Mouse (Mus musculus): ENCODE results near the gene Rufy4. TPM values are rescaled to one million over a fixed set of nuclear protein-coding genes. Genes with fewer than 3 reads are reported as not detected.

Gene Rufy4
- total RNA-seq, 2 experiments from 2014 or later, result 1.3 to 2.0 TPM

DNA sequence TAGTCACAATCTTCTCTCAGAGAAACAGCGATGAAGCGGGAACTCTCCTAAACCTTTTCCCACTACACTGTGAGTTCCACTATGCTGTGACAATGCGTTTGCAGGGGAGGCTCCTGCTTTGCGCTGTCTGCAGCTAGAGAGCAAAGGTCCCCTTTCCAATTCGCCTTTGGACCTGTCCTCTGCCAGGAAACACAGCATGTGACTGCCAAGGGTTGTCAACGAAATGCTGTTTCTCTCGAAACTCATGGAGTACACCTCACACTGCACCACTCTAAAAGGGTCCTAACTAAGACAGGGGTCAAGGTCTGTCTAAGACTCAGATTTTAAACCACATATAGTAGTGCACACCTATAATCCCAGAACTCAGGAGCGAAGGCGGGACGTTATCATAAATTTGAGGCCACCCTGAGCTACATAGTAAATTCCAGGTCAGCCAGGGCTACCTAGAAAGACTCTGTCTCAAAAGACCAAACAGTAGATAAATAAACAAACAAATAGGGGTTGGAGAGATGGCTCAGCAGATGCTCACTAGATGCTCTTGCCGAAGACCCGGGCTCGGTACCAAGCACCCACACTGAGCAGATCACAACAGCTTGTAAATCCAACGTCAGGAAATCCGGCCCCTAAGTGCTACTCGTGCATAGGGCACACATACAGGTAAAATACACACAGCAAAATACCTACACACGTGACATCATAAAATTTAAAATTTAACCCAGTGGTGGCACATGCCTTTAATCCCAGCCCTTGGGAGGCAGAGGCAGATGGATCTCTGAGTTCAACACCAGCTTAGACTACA lies 71.5 kb downstream of the Rufy4 start:
- no peak for DNase-seq (ENCODE audit: low spot score in 2 of 2)

Other genes starting within 250 kb of the Rufy4 start
- gene Tns1, start 1.1 kb upstream of the Rufy4 start, total RNA-seq (2021), result 100 to 1,000 TPM; 389 to 450 TPM
- under 1 TPM in 1 of 2 experiments, not detected in 1; 0.13 TPM for gene Cxcr2, start 28.4 kb downstream of the Rufy4 start, total RNA-seq (2021)
- not detected for gene Cxcr1, start 69.1 kb downstream of the Rufy4 start, total RNA-seq (2021)
- 100 to 1,000 TPM; 174 to 191 TPM for gene Arpc2, start 110.5 kb downstream of the Rufy4 start, total RNA-seq (2021)
- gene Gpbar1, start 153.0 kb downstream of the Rufy4 start, total RNA-seq (2021), result not detected
- 100 to 1,000 TPM; 158 to 197 TPM for gene Aamp, start 159.2 kb downstream of the Rufy4 start, total RNA-seq (2021)
- gene Pnkd, start 159.4 kb downstream of the Rufy4 start, total RNA-seq (2021), result 10 to 100 TPM; 68.2 to 83.0 TPM
- gene Tmbim1, start 180.1 kb downstream of the Rufy4 start, total RNA-seq (2021), result 100 to 1,000 TPM; 106 to 113 TPM
- gene Catip, start 236.6 kb downstream of the Rufy4 start, total RNA-seq (2021), result under 1 TPM; 0.33 to 0.35 TPM
- 10 to 100 TPM in 1 of 2 experiments, 1 to 10 TPM in 1; 9.5 to 20.5 TPM for gene Slc11a1, start 249.7 kb downstream of the Rufy4 start, total RNA-seq (2021)

Data from adrenal gland, adult 18-20 months (tissue).